23 mouse cellular contexts compared by ENCODE assay signal in the genomic region with DNA sequence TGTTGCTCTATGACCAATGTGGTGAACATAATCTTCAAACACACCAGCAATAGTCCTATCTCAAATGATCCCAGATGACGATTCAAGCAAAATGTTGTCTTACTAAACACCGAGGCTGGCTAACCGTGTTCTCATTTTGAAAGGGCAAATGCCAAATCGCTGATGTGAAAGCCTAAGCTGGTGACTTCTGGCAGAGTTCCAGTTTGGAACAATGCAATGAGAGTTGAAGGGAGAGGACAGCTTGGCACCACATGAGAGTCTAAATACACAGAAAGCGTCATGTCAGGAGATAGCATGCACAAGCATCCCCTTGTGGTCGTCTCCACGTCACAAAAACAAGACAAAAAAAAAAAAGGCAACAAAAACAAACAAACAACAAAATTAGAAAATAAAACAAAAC. TPM values are rescaled to one million over a fixed set of nuclear protein-coding genes. Genes with fewer than 3 reads are reported as not detected.
DNase-seq lines count a peak whose midpoint lies in the region; ATAC-seq and TF ChIP-seq lines count a peak whose summit lies in the region.
"Had no signal": no experiment of that assay in that cellular context is flagged by ENCODE, and none has a peak within 500 bp of the region (broad histone marks: within the 10 kb centered on the region; RNA-seq: fewer than 3 reads in every experiment).

No protein-coding gene starts in this region.

- no peaks in the 10 kb centered on the region for H3K79me2 ChIP-seq in myocyte (ENCODE audit: control insufficient read depth, insufficient read depth)

- WGBS in hindbrain, postnatal 0 days, result 35% methylated on average over 7 of the region's 7 CpGs
- 83% methylated on average over 7 of the region's 7 CpGs for WGBS in hindbrain, embryonic 11.5 days
- 56% methylated on average over 7 of the region's 7 CpGs for WGBS in midbrain, postnatal 0 days
- WGBS in midbrain, embryonic 15.5 days, result 58% methylated on average over 7 of the region's 7 CpGs

- H3K27me3 ChIP-seq in hindbrain, postnatal 0 days (ENCODE audit: insufficient read depth, low read length), result no peaks in the 10 kb centered on the region
- no peaks in the 10 kb centered on the region for H3K27me3 ChIP-seq in hindbrain, embryonic 11.5 days (ENCODE audit: control insufficient read depth, insufficient read depth, low read length)
- H3K27me3 ChIP-seq in midbrain, postnatal 0 days (ENCODE audit: insufficient read depth, low read length), result no peaks in the 10 kb centered on the region
- H3K27me3 ChIP-seq in midbrain, embryonic 15.5 days (replicated peaks), result no peaks in the 10 kb centered on the region
- H3K27me3 ChIP-seq in myocyte (ENCODE audit: control insufficient read depth, insufficient read depth, insufficient read length), result no peaks in the 10 kb centered on the region
- H3K27me3 ChIP-seq: forebrain, embryonic 12.5 days; heart, embryonic 13.5 days had no signal

- no peak overlapping the region for H3K9ac ChIP-seq in hindbrain, postnatal 0 days (replicated peaks; ENCODE audit: low read length)
- H3K9ac ChIP-seq in hindbrain, embryonic 11.5 days (ENCODE audit: low read depth, low read length), result no peak overlapping the region
- no peak overlapping the region for H3K9ac ChIP-seq in midbrain, postnatal 0 days (replicated peaks; ENCODE audit: low read length, poor library complexity, severe bottlenecking)
- H3K9ac ChIP-seq in midbrain, embryonic 15.5 days, result no peak overlapping the region
- H3K9ac ChIP-seq: forebrain, embryonic 12.5 days; heart, embryonic 13.5 days; hindbrain, embryonic 14.5 days had no signal

- no peaks in the 10 kb centered on the region for H3K4me1 ChIP-seq in hindbrain, postnatal 0 days (ENCODE audit: insufficient read depth, low read length)
- no peaks in the 10 kb centered on the region for H3K4me1 ChIP-seq in hindbrain, embryonic 11.5 days (replicated peaks; ENCODE audit: control insufficient read depth, insufficient read depth, low read length)
- no peaks in the 10 kb centered on the region for H3K4me1 ChIP-seq in midbrain, postnatal 0 days (ENCODE audit: insufficient read depth, low read length)
- H3K4me1 ChIP-seq in midbrain, embryonic 15.5 days, result no peaks in the 10 kb centered on the region
- H3K4me1 ChIP-seq: forebrain, embryonic 12.5 days; heart, embryonic 13.5 days had no signal

- no peak overlapping the region for H3K4me3 ChIP-seq in hindbrain, postnatal 0 days (ENCODE audit: low read length)
- no peak overlapping the region for H3K4me3 ChIP-seq in hindbrain, embryonic 11.5 days (ENCODE audit: low read depth, low read length)
- no peak overlapping the region for H3K4me3 ChIP-seq in midbrain, postnatal 0 days (ENCODE audit: low read depth, low read length)
- H3K4me3 ChIP-seq in midbrain, embryonic 15.5 days, result no peak overlapping the region
- no peak overlapping the region for H3K4me3 ChIP-seq in myocyte
- H3K4me3 ChIP-seq: forebrain, embryonic 12.5 days; heart, adult 2 months; heart, embryonic 13.5 days had no signal

- TF ChIP-seq POLR2A in myocyte (IDR thresholded peaks at IDR 0.05; ENCODE audit: insufficient read length, low read depth), result no peak

- no peak overlapping the region for H3ac ChIP-seq in myocyte (ENCODE audit: control insufficient read depth, insufficient read length)

- no peak overlapping the region for H3K27ac ChIP-seq in hindbrain, postnatal 0 days
- H3K27ac ChIP-seq in hindbrain, embryonic 11.5 days (ENCODE audit: low read depth, low read length), result no peak overlapping the region
- no peak overlapping the region for H3K27ac ChIP-seq in midbrain, postnatal 0 days (ENCODE audit: low read depth, low read length)
- no peak overlapping the region for H3K27ac ChIP-seq in midbrain, embryonic 15.5 days
- H3K27ac ChIP-seq: forebrain, embryonic 12.5 days; heart, adult 2 months; heart, embryonic 13.5 days; hindbrain, embryonic 14.5 days had no signal

- H3K9me3 ChIP-seq in hindbrain, postnatal 0 days (ENCODE audit: low read length), result no peaks in the 10 kb centered on the region
- no peaks in the 10 kb centered on the region for H3K9me3 ChIP-seq in hindbrain, embryonic 11.5 days (ENCODE audit: control insufficient read depth, low read length)
- no peaks in the 10 kb centered on the region for H3K9me3 ChIP-seq in midbrain, postnatal 0 days (ENCODE audit: low read length)
- H3K9me3 ChIP-seq in midbrain, embryonic 15.5 days, result no peaks in the 10 kb centered on the region
- H3K9me3 ChIP-seq: forebrain, embryonic 12.5 days; heart, embryonic 13.5 days had no signal

- 0 out of 2 replicates have a peak, but pooled peaks have one; percentile 3 for TF ChIP-seq CTCF in hindbrain, postnatal 0 days (IDR thresholded peaks at IDR 0.05; ENCODE audit: low read depth)
- TF ChIP-seq CTCF in midbrain, postnatal 0 days (IDR thresholded peaks at IDR 0.05), result no peak

- ATAC-seq in hindbrain, postnatal 0 days, result no peak
- no peak for ATAC-seq in hindbrain, embryonic 11.5 days (ENCODE audit: low FRiP score)
- ATAC-seq in midbrain, postnatal 0 days (ENCODE audit: low FRiP score), result no peak
- no peak for ATAC-seq in midbrain, embryonic 15.5 days (replicated peaks)
- ATAC-seq: activated CD4-positive, CD25-positive, alpha-beta regulatory T cell, adult 4 months; forebrain, embryonic 16.5 days; Patski had no signal

- DNase-seq in cerebellum, postnatal 14 days, result peak; percentile 24 to 27
- DNase-seq in cerebellum, adult 9-11 months, result no peak
- peak; percentile 65 for DNase-seq in hindbrain, postnatal 0 days (ENCODE audit: low spot score)
- DNase-seq in hindbrain, embryonic 11.5 days (ENCODE audit: low spot score), result no peak
- DNase-seq in midbrain, postnatal 0 days (ENCODE audit: low spot score), result peak; percentile 60
- no peak for DNase-seq in layer of hippocampus, adult 9-11 months
- DNase-seq: adrenal gland, postnatal 14 days; cerebellum, adult 2 months; cerebellum, postnatal 36 days; gastrocnemius, postnatal 14 days; heart, adult 2 months had no signal

- H3K36me3 ChIP-seq in hindbrain, postnatal 0 days (ENCODE audit: insufficient read depth, low read length), result no peaks in the 10 kb centered on the region
- H3K36me3 ChIP-seq in hindbrain, embryonic 11.5 days (ENCODE audit: control insufficient read depth, insufficient read depth, low read length), result no peaks in the 10 kb centered on the region
- H3K36me3 ChIP-seq in midbrain, postnatal 0 days (ENCODE audit: insufficient read depth, low read length), result no peaks in the 10 kb centered on the region
- H3K36me3 ChIP-seq in midbrain, embryonic 15.5 days (replicated peaks), result no peaks in the 10 kb centered on the region
- no peaks in the 10 kb centered on the region for H3K36me3 ChIP-seq in myocyte (ENCODE audit: control insufficient read depth, insufficient read depth)
- H3K36me3 ChIP-seq: forebrain, embryonic 12.5 days; heart, embryonic 13.5 days had no signal

- H3K4me2 ChIP-seq in hindbrain, postnatal 0 days (ENCODE audit: low read depth, low read length), result no peak overlapping the region
- H3K4me2 ChIP-seq in hindbrain, embryonic 11.5 days (replicated peaks; ENCODE audit: low read depth, low read length), result no peak overlapping the region
- H3K4me2 ChIP-seq in midbrain, postnatal 0 days (ENCODE audit: low read depth, low read length, poor library complexity, severe bottlenecking), result no peak overlapping the region
- H3K4me2 ChIP-seq in midbrain, embryonic 15.5 days, result no peak overlapping the region
- peak overlapping the region; percentile 51 for H3K4me2 ChIP-seq in myocyte (ENCODE audit: low read depth)
- H3K4me2 ChIP-seq: forebrain, embryonic 12.5 days; heart, embryonic 13.5 days; hindbrain, embryonic 14.5 days had no signal

TF ChIP-seq in myocyte, 11 proteins besides CTCF, POLR2A, EP300 and RAD21:
- TF ChIP-seq MYOD1 (IDR thresholded peaks at IDR 0.05; ENCODE audit: control insufficient read depth in 1 of 3, insufficient read length in 2 of 3, low read depth in 2 of 3) (no peak), TCF12 (IDR thresholded peaks at IDR 0.05; ENCODE audit: insufficient read depth, poor library complexity, severe bottlenecking) (no peak), USF1 (IDR thresholded peaks at IDR 0.05; ENCODE audit: low read depth) (no peak), TCF3 (IDR thresholded peaks at IDR 0.05; ENCODE audit: insufficient read length, low read depth) (no peak), REST (IDR thresholded peaks at IDR 0.05; ENCODE audit: insufficient read depth, insufficient read length) (no peak)

RNA-seq across cellular contexts. Expression of a gene that starts 27.6 kb away (rescaled TPM):
- 0.36 TPM in 1 of 2 replicates, not detected in the other for total RNA-seq in hindbrain, postnatal 0 days (2014; rRNA removed)
- polyA plus RNA-seq in hindbrain, postnatal 0 days (2015; fragmentation: Nextera tagmentation; extraction: Ambion mirVana), result 0.09 and 0.18 TPM in 2 replicates
- 0.31 and 0.33 TPM in 2 replicates for polyA plus RNA-seq in hindbrain, embryonic 11.5 days (2014; fragmentation: Nextera tagmentation; extraction: Ambion mirVana)
- 0.09 and 0.44 TPM in 2 replicates for total RNA-seq in midbrain, postnatal 0 days (2014; rRNA removed)
- 0.05 and 0.12 TPM in 2 replicates for polyA plus RNA-seq in midbrain, postnatal 0 days (2015; fragmentation: Nextera tagmentation; extraction: Ambion mirVana)
- polyA plus RNA-seq in midbrain, embryonic 15.5 days (2015; fragmentation: Nextera tagmentation; extraction: Ambion mirVana), result 0.06 and 0.10 TPM in 2 replicates
- polyA plus RNA-seq in myocyte (2012; fragmentation: generic; extraction: Trizol), result 0.16 TPM
- total RNA-seq: gastrocnemius, adult 18-20 months; gastrocnemius, postnatal 14 days; hematopoietic stem cell, adult 5-6 weeks; MEL had no signal
- polyA plus RNA-seq: activated CD4-positive, CD25-positive, alpha-beta regulatory T cell, adult 4 months; C2C12; forebrain, embryonic 16.5 days; heart, adult 2 months; Patski had no signal

Comparison
In these comparisons a context has a peak if more than half of its experiments do, and no peak if none do; other contexts are left out.
1. DNase-seq: peak in cerebellum, postnatal 14 days (2 of 2), hindbrain, postnatal 0 days (single experiment) and midbrain, postnatal 0 days (single experiment); none in cerebellum, adult 9-11 months (single experiment), hindbrain, embryonic 11.5 days (single experiment) and layer of hippocampus, adult 9-11 months (single experiment).